Mouse (Mus musculus) embryo, embryonic 10 days (tissue): Measurements from ENCODE around the gene Herc4.

Source experiments
- DNase-seq: peaks from one replicate; pipeline ENCODE4 v3.0.0-alpha.2; 2015; ENCODE audit warnings: low spot score

Herc4 gene

DNA sequence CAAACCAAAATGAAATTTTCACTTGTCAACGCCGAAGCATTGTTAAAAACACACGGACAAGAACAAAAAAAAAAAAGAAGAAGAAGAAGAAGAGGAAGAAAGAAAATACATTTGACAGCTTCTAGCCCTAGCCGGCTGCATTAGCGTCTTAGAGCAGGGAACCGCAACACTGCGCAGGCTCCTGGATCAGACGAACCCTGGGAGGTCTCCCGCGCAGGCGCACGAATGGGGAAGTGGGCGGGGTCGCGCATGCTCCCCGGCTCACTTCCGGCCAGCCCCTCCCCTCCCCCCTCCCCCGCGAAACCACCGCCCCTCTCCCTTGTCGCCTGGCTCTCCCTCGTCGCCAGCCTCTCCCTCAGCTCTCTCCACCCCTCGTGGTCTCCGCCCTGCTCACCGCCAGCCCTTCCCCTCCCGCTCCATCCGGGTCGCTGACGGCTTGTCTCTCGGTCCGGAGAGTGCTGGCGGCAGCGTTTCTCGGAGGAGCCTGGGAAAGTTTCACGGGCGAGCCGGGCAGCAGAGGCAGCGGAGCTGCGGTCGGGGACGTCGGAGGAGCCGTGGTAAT lies at the start of gene Herc4:
Gene Herc4, plus strand, starts transcription at position 318 of the 562 bp plus-strand sequence.
- peak; percentile 97 for DNase-seq

GRCm38 (mm10) chr10:63199008-63199407 lies 44.6 kb upstream of the Herc4 start:
- no peak for DNase-seq

DNA sequence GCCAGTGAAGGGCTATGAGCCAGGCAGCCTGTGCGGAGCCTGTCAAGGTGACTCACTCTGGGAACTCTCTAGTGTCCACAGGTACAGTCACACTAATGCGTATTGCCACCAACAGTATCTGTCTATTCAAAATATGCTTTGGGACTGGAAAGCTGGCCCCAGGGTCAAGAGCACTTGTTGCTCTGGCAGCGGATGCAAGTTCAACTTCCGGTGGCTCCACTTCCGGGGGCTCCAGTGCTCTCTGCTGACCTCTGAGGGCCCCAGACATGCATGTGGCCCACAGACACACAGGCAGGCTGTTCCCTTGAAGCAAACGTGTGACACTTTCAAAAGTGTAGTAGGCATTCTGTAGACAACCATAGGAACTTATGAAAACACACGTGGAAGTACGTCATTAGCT lies 42.1 kb upstream of the Herc4 start:
- DNase-seq, result no peak

- DNase-seq, result no peak
Measured at GRCm38 (mm10) chr10:63203002-63203401, 40.6 kb upstream of the Herc4 start.

GRCm38 (mm10) chr10:63203728-63204127 lies 39.9 kb upstream of the Herc4 start, which contains the start of gene Mypn:
Mypn (minus strand) TSS chr10:63203952.
- DNase-seq, result no peak

DNA sequence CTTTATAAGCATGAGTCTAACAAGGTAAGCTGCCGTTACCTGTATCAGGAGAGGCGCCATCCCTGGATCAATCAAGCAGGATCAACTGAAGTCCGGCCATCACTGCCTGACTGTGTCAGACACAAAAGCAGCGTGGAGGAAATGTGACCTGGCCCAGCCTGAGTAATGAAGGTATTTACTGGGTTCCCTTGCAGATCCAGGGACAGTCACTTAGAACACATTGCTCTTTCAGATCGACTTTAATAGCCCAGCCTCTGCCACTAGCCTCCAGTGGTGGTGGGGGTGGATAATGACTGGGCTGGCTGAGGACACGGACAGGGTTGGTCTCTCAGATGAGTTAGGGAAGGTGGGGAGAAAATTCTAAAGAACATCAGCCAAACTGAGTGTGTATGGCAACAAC lies 34.7 kb upstream of the Herc4 start:
- DNase-seq, result no peak

GRCm38 (mm10) chr10:63221081-63221783 lies 22.4 kb upstream of the Herc4 start:
- DNase-seq, result no peak

DNA sequence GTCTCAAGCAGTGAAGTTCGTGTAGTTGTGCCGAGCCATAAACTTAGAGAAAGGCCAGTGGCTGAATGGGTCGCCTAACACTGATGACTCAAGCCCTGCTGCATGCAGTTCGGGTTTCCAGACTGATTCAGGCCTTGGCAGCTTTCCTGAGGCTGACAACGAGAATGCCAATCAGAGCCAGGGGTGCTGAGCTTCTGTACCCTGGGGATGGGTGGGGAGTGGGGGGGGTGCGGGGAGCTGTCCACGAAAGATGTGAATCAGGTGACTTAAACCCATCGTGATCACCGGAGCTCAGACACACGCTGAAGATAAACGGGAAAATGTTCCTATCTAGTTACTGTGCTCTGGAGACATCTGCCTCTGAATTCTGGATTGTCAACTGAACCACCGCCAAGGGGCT lies 19.3 kb upstream of the Herc4 start:
- no peak for DNase-seq

GRCm38 (mm10) chr10:63230266-63230665 lies 13.3 kb upstream of the Herc4 start:
- no peak for DNase-seq

GRCm38 (mm10) chr10:63230854-63231253 lies 12.8 kb upstream of the Herc4 start:
- no peak for DNase-seq

GRCm38 (mm10) chr10:63231630-63232029 lies 12.0 kb upstream of the Herc4 start:
- DNase-seq, result no peak

DNA sequence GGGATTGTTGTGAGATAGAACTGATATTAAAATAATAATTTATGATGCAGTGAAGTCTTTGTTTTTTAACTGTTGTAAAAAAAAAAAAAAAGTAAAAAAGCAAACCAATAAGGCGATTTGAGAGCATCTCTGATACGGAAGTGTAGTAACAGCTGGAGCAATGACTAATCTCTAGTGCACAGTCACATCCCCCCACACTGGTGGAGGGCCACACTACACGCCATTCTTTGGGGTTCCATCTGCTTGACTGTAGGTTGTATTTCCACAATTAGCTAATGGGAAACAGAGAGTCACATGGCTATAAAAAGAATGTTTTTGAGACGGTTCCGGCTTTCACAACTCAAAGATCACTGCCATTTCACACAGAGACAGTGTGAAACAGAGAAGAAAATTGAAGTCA lies 9.5 kb upstream of the Herc4 start:
- DNase-seq, result no peak

DNA sequence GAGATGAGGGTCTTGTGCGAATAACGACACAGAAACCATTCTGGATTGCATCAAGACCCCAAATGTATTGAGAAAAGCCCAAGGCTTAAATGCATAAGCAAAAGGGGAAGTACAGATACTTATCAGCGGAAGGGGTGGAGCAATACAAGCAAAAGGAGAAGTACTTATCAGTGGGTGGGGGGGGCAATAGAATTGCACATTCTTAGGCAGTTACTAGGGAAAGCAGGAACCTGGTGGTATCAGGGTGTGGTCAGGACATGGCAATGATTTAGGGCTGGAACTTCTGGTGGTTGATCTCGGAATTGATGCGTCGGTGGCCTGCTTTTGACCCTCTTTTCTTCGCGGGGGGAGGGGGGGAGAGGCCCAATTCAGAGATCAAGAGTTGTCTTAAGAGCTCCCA lies 7.7 kb upstream of the Herc4 start:
- DNase-seq, result no peak

- no peak for DNase-seq
Measured at GRCm38 (mm10) chr10:63236663-63237062, 6.9 kb upstream of the Herc4 start.

DNA sequence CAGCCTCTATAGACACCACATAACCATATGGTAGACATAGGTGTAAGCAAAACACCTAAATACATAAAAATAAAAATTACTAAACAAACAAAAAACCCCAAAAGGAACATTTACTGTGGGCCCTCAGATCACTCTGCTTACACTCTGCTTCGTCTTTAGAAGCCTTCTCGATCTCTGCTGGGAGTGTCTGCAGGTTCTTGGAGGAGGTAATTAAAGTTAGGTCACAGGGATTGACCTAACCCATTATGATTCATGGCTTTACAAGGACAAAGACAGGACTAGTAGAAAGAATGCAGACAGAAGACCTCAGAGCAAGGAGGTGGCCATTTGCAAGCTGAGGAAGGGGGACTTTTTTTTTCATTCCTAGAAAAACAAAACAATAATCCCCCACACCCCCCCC lies 6.4 kb upstream of the Herc4 start:
- no peak for DNase-seq

DNA sequence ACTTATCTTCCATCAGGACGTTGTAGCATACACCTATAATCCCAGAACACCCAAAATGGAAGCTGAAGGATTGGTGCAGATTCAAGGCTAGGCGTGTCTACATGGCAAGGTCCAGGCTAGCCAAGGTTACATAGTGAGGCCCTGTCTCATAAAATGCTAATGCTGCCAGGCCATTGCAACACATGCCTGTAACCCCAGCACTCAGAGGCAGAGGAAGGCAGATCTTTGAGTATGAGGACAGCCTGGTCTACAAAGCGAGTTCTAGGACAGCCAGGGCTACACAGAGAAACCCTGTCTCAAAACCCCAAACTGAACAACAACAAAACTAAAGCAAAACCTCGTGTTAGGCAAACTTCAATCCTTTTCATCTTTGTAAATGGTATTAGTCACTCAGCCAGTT lies 5.5 kb upstream of the Herc4 start:
- DNase-seq, result no peak

DNA sequence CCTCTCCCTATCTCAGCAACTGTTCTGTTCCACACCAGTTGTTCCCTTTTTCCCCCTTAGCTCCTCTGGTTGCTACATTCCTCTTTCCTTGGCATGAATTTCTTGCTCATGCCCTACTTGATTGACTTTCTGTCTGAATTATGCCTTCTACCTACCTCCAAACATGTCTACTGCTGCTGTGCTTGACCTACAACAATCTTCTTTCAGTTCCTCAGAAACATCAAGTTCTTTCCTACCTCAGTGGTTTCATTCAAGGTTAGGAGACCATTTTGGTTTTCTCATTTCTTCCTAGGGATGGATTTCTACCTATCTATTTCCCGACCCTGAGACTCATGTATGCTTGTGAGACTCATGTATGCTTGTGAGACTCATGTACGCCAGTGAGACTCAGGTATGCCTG lies 3.8 kb upstream of the Herc4 start:
- DNase-seq, result no peak

DNA sequence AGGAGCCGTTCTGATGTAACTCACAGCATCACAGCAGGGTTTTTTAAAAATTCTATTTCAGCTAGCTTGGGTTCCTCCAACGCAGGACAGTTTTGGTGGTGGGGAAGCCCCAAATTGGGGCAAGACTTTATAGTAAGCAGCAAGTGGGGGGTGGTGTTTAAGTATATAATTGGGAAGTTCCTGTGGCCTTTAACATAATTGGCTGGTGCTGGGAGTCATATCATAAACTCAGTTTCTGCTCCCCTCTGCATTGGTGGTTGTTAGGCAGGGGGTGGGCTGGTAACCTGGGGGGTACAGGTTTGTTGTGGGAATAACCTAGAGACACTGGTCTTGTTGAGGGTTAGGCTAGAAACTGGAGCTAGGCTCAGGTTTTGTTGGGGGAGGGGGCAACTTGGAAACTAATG lies 2.7 kb upstream of the Herc4 start:
- DNase-seq, result no peak

- no peak for DNase-seq
Measured at GRCm38 (mm10) chr10:63242798-63243435, 693 bp upstream of the Herc4 start.

- peak; percentile 40 for DNase-seq
Measured at GRCm38 (mm10) chr10:63244055-63244671, 553 bp downstream of the Herc4 start.

GRCm38 (mm10) chr10:63244746-63245145 lies 1.1 kb downstream of the Herc4 start:
- peak; percentile 68 for DNase-seq

DNA sequence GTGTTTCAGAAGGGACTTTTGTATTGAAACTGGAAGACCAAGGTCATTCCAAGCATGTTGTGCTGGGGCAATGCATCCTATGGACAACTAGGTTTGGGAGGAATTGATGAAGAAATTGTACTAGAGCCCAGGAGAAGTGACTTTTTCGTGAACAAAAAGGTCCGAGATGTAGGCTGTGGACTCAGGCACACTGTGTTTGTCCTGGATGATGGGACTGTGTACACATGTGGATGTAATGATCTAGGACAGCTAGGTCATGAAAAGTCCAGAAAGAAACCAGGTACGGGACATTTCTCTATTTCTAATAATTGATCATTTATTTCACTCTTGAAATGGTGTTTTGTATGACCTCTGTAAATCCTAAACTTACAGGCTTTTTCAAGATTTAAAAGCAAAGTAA lies 2.2 kb downstream of the Herc4 start:
- DNase-seq, result no peak

- no peak for DNase-seq
Measured at GRCm38 (mm10) chr10:63247457-63247856, 3.8 kb downstream of the Herc4 start.
